Mouse (Mus musculus): Measurements from ENCODE around the gene Rad9b.

- TF ChIP-seq CTCF (IDR thresholded peaks at IDR 0.05; ENCODE audit: control insufficient read depth, insufficient read depth, low read length) (no peak), POLR2A (IDR thresholded peaks at IDR 0.05; ENCODE audit: borderline replicate concordance, control insufficient read depth, low read depth, low read length) (no peak)
These were observed 547 bp upstream of the Rad9b start for GRCm38 (mm10) chr5:122354492-122355067.

Measured in bone marrow, adult 2 months (tissue).